Mouse (Mus musculus): Measurements from ENCODE around the gene Exosc9. TPM values are rescaled to one million over a fixed set of nuclear protein-coding genes. Genes with fewer than 3 reads are reported as not detected.

The Exosc9 gene
- polyA plus RNA-seq, 1 experiment, result 0.24 TPM

DNA sequence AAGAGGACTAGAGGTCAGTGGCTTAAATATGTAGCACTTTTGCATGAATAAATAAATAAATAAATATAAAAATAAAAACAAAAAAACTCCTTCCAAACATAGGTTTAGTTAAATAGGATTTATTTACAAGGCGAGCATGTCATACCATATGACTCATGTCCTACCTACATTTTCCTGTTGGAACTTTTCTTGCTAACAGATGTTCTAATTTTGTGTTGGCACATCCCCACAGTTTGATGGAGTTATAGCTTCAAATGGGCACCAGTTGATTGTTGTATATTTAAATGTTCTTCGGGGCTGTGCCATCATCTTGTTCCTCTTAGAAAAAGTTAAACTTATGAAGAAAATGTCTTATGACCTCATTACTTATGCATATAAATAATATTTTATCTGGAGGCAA is 11.0 kb upstream of the Exosc9 start:
- no peaks in the 10 kb centered on the region for H3K36me3 ChIP-seq (ENCODE audit: control insufficient read depth)
- no peaks in the 10 kb centered on the region for H3K9me3 ChIP-seq (ENCODE audit: control insufficient read depth, low read length)
- H3K4me1 ChIP-seq (ENCODE audit: control insufficient read depth), result no peaks in the 10 kb centered on the region
- no peaks in the 10 kb centered on the region; the same call in 1 of the 2 replicates for H3K27me3 ChIP-seq (ENCODE audit: control insufficient read depth)
- TF ChIP-seq TAL1 (IDR thresholded peaks at IDR 0.05; ENCODE audit: low read length) (no peak), GATA1 (IDR thresholded peaks at IDR 0.05; ENCODE audit: low read length) (no peak)
- no peak overlapping the region for H3K4me3 ChIP-seq (replicated peaks)

DNA sequence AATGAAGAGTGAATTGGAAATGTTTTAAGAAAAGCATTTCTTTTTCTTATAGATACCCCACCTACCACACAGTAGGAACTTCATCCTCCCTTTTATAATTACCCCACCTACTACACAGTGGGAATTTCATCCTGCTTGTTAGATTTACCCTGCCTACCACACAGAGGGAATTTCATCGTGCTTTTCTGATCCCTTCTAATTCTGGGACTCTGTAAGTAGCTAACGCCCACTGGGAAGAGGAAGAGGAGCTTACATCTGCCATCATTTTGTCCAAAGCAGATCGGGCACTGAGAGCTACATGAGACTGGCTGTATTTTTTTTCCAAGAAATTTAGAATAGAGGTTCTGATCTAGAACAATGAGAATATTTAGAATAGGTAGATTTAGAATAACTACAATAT is 7.4 kb upstream of the Exosc9 start:
- Histone ChIP-seq H3K36me3 (ENCODE audit: control insufficient read depth) (no peaks in the 10 kb centered on the region), H3K9me3 (ENCODE audit: control insufficient read depth, low read length) (no peaks in the 10 kb centered on the region), H3K4me1 (ENCODE audit: control insufficient read depth) (no peaks in the 10 kb centered on the region), H3K4me3 (replicated peaks) (no peak overlapping the region), H3K27me3 (ENCODE audit: control insufficient read depth) (no peaks in the 10 kb centered on the region; the same call in 1 of the 2 replicates)
- TF ChIP-seq TAL1 (IDR thresholded peaks at IDR 0.05; ENCODE audit: low read length) (no peak), GATA1 (IDR thresholded peaks at IDR 0.05; ENCODE audit: low read length) (no peak)

DNA sequence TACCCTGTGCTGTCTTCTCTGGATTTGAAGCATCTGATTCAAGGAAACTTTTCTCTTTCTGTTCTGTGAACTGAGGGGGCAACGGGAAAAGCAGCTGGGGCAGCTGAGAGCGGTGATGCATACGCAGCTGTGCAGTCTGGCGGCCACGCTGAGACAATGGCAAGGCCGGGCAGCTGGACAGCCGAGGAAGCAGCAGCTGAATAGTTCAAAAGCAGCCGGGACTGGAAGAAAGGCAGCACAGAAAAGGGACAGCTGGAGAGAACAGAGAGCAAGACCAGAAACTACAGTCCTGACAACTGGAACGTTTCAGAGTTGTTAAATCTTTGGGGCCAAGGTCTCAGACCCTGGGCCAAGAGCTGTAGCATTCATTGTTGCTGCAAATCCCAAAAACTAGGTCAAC is 1.1 kb upstream of the Exosc9 start:
- Histone ChIP-seq H3K9me3 (ENCODE audit: control insufficient read depth, low read length) (no peaks in the 10 kb centered on the region), H3K36me3 (ENCODE audit: control insufficient read depth) (peaks cover 25% of the 10 kb centered on the region), H3K4me3 (replicated peaks) (no peak overlapping the region), H3K4me1 (ENCODE audit: control insufficient read depth) (peaks cover 18% of the 10 kb centered on the region), H3K27me3 (ENCODE audit: control insufficient read depth) (peaks cover 15% of the 10 kb centered on the region)
- TF ChIP-seq GATA1 (IDR thresholded peaks at IDR 0.05; ENCODE audit: low read length), result no peak
- no peak for TF ChIP-seq TAL1 (IDR thresholded peaks at IDR 0.05; ENCODE audit: low read length)

DNA sequence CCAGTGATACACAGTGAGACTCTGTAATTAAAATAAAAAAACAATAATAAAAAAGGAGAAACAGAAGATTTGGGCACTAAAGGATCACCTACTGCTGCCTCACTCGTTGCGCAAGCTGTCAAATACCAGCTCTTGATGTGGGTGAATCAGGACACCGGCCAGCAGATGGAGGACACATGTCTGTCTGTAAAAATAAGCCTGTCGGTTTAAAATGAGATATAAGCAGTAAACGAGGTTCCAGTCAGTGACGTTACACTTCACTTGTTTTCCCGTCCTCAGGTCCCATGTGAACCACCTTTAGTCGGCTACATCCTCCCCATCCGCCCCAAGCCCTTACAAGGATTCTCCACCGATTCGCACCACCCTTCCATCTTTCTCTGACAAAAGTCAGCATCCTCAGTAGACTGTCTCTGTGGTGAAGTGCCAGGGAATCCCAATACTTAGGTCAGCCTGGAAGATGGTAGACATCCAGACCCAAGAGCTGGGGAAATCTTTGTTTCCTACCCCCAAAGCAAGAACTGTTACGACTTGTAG is 488 bp upstream of the Exosc9 start:
- Histone ChIP-seq H3K4me3 (replicated peaks) (peak overlapping the region; percentile 88), H3K9me3 (ENCODE audit: control insufficient read depth, low read length) (no peaks in the 10 kb centered on the region), H3K27me3 (ENCODE audit: control insufficient read depth) (peaks cover 15% of the 10 kb centered on the region), H3K4me1 (ENCODE audit: control insufficient read depth) (peaks cover 18% of the 10 kb centered on the region), H3K36me3 (ENCODE audit: control insufficient read depth) (peaks cover 30% of the 10 kb centered on the region)
- TF ChIP-seq GATA1 (IDR thresholded peaks at IDR 0.05; ENCODE audit: low read length) (no peak), TAL1 (IDR thresholded peaks at IDR 0.05; ENCODE audit: low read length) (no peak)

DNA sequence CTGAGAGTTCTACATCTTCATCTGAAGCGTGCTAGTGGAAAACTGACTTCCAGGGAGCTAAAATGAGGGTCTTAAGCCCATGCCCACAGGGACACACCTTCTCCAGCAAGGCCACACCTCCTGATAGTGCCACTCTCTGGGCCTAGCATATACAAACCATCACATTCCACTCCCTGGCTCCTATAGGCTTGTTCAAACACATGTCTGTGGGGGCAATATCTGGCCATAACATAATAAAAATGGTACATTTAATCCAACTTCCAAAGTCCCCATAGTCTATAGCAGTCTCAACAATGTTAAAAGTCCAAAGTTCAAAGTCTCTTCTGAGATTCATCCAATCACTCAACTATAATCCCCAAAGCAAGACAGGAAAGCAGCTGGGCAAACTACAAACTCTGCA is 5.2 kb downstream of the Exosc9 start:
- Histone ChIP-seq H3K9me3 (ENCODE audit: control insufficient read depth, low read length) (no peaks in the 10 kb centered on the region), H3K36me3 (ENCODE audit: control insufficient read depth) (peaks cover 78% of the 10 kb centered on the region), H3K27me3 (ENCODE audit: control insufficient read depth) (no peaks in the 10 kb centered on the region), H3K4me1 (ENCODE audit: control insufficient read depth) (peaks cover 28% of the 10 kb centered on the region), H3K4me3 (replicated peaks) (no peak overlapping the region)
- TF ChIP-seq GATA1 (IDR thresholded peaks at IDR 0.05; ENCODE audit: low read length) (no peak), TAL1 (IDR thresholded peaks at IDR 0.05; ENCODE audit: low read length) (no peak)

DNA sequence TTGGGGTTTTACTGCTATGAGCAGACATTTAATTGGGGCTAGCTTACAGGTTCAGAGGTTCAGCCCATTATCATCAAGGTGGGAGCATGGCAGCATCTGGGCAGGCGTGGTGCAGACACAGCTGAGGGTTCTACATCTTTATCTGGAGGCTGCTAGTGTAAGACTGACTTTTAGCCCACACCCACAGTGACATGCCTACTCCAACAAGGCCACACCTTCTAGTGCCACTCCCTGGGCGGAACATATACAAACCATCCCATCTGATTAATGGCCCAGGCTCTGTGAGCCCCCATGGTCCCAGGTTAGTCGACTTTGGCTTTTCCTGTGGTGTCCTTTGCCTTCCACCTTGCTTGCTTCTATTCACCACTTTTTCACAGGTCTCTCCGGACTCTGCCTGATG is 7.2 kb downstream of the Exosc9 start:
- Histone ChIP-seq H3K27me3 (ENCODE audit: control insufficient read depth) (no peaks in the 10 kb centered on the region), H3K4me1 (ENCODE audit: control insufficient read depth) (peaks cover 23% of the 10 kb centered on the region), H3K4me3 (replicated peaks) (peak overlapping the region; percentile 40), H3K36me3 (ENCODE audit: control insufficient read depth) (peaks cover 90% of the 10 kb centered on the region), H3K9me3 (ENCODE audit: control insufficient read depth, low read length) (no peaks in the 10 kb centered on the region)
- TF ChIP-seq GATA1 (IDR thresholded peaks at IDR 0.05; ENCODE audit: low read length) (no peak), TAL1 (IDR thresholded peaks at IDR 0.05; ENCODE audit: low read length) (no peak)

DNA sequence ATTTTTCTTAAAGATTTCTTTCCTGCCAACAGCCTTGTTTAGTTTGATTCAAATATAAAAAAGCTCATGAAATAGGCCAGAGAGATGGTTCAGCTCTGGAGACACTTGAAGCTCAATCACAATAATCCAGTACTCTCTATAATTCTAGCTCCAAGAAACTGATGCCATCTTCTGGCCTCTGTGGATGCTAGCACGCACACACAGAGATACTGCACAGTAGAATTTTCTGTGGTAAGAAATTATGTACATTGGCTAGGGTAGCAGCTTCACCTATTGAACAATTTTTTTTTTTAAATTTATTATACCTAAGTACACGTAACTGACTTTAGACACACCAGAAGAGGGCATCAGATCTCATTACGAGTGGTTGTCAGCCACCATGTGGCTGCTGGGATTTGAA is 11.3 kb downstream of the Exosc9 start:
- no peak for TF ChIP-seq TAL1 (IDR thresholded peaks at IDR 0.05; ENCODE audit: low read length)
- TF ChIP-seq GATA1 (IDR thresholded peaks at IDR 0.05; ENCODE audit: low read length), result no peak
- Histone ChIP-seq H3K36me3 (ENCODE audit: control insufficient read depth) (peaks cover 91% of the 10 kb centered on the region), H3K27me3 (ENCODE audit: control insufficient read depth) (no peaks in the 10 kb centered on the region), H3K9me3 (ENCODE audit: control insufficient read depth, low read length) (no peaks in the 10 kb centered on the region), H3K4me1 (ENCODE audit: control insufficient read depth) (peaks cover 37% of the 10 kb centered on the region), H3K4me3 (replicated peaks) (no peak overlapping the region)

DNA sequence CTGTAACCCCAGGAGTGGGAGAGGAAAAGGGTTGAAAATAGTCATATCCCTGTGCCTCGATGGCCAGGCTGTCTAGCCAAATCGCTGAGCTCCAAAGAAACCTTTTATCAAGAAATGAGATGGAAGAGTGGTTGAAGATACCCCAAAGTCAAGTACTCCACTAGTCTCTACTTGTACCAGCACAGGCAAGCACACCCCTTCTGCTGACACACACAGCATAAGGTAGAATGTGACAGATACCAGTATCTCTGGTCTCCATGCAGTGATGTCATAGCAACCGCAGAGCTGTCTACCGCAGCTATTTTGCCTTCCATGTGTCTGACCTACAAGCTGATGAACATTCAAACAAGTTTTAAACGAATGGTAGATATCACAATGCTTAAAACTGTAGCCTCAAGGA is 17.4 kb downstream of the Exosc9 start:
- Histone ChIP-seq H3K27me3 (ENCODE audit: control insufficient read depth) (no peaks in the 10 kb centered on the region), H3K36me3 (ENCODE audit: control insufficient read depth) (peaks cover 66% of the 10 kb centered on the region), H3K4me3 (replicated peaks) (peak overlapping the region; percentile 100), H3K4me1 (ENCODE audit: control insufficient read depth) (peaks cover 39% of the 10 kb centered on the region), H3K9me3 (ENCODE audit: control insufficient read depth, low read length) (no peaks in the 10 kb centered on the region)
- TF ChIP-seq GATA1 (IDR thresholded peaks at IDR 0.05; ENCODE audit: low read length), result peak; percentile 48; the same call in 1 of the 2 replicates
- TF ChIP-seq TAL1 (IDR thresholded peaks at IDR 0.05; ENCODE audit: low read length), result peak; percentile 44; the same call in 1 of the 3 replicates

DNA sequence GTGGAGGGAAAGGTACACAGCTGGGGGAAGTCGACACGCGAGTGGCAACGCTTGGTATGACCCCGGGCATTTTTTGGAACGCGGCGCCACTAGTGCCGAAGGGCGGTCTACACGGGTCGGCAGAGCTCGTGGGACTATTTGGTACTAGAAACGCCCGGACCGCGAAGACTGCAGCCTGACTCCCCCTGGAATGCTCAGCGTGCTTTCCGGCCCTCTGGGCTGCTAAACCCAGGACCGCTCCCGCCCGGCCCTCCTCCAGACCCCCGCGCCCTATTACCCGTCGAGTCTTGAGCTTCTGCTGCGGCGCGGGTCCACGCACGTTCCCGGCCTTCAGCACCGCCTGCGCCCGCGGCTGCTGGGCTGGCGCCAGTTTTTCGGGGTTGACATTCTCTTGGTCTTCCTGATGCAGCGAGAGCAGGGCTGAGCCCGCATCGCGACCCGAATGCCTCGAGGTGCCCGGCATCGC is 19.0 kb downstream of the Exosc9 start:
- peaks cover 38% of the 10 kb centered on the region for H3K4me1 ChIP-seq (ENCODE audit: control insufficient read depth)
- peak overlapping the region; percentile 100 for H3K4me3 ChIP-seq (replicated peaks)
- H3K9me3 ChIP-seq (ENCODE audit: control insufficient read depth, low read length), result no peaks in the 10 kb centered on the region
- H3K36me3 ChIP-seq (ENCODE audit: control insufficient read depth), result peaks cover 51% of the 10 kb centered on the region
- TF ChIP-seq GATA1 (IDR thresholded peaks at IDR 0.05; ENCODE audit: low read length) (no peak), TAL1 (IDR thresholded peaks at IDR 0.05; ENCODE audit: low read length) (no peak)
- 0 out of 2 replicates have a peak, but pooled peaks cover 2% of the 10 kb centered on the region for H3K27me3 ChIP-seq (ENCODE audit: control insufficient read depth)

All from erythroblast, embryonic 14.5 days (primary cell).